Mouse (Mus musculus): ENCODE measurements at regions not wholly inside any gene's neighbourhood (a gene's known extent, or its start where the extent isn't known, plus 50 kb on each side); places are given as distances from the start of the nearest gene placed in this dataset.

DNA sequence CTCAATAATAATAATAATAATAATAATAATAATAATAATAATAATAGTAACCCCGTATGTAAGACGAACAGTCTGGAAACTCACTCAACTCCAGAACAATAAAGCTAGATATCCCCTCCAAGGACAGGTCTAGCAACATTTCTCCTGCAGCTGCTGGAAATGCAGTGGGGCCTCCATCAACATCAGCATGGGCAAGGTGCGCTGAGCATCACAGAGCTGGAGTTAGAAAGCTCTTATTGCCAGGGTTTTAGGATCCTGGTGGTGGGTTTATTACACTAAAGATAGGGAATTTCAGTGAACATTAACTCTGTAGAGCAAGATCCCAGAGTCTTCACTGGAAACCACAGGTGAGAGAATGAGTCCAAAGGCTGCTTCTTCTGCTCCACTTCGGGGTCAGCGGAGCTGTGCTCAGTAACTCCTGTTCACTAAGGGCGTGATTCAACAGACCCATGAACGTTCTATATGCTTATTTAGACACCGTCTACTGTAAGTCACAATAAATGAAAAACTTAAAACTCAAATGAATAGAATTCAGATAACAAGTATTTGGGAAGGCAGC is 64.6 kb upstream of the Ube2e1 start:
- no peak for ATAC-seq (replicated peaks; ENCODE audit: poor library complexity)

DNA sequence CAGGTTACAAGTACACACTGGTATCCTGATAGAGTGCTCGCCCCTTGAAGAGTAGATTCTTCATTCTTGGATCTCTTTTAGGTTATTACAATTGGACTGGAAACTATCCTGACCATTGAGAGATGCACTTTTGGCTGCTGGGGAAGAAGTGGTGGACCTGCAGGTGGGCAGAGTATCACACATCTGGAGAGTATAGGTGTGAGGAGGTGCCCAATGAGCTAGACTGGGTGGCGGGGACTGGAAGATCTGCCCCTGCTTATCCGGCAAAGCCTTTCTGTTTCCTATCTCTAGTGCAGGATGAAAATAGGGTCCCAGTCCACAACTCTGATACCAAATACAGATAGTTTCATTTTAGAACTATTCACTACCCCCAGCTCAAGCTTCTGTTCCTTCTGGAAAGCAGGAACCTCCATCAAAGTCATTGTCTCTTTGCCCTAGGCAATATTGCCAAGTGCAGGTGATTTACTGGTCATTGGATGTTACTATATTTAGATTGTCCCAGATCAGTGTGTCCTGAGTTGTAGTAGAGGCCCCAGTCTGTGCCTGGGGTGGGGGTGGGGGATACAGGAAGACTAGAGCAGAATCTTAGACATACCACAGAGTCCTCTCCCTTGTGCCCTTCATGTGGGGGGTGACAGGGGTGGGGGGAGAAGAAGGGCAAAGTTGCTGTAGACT is 62.5 kb upstream of the Ube2e1 start:
- no peak for ATAC-seq (replicated peaks; ENCODE audit: poor library complexity)

DNA sequence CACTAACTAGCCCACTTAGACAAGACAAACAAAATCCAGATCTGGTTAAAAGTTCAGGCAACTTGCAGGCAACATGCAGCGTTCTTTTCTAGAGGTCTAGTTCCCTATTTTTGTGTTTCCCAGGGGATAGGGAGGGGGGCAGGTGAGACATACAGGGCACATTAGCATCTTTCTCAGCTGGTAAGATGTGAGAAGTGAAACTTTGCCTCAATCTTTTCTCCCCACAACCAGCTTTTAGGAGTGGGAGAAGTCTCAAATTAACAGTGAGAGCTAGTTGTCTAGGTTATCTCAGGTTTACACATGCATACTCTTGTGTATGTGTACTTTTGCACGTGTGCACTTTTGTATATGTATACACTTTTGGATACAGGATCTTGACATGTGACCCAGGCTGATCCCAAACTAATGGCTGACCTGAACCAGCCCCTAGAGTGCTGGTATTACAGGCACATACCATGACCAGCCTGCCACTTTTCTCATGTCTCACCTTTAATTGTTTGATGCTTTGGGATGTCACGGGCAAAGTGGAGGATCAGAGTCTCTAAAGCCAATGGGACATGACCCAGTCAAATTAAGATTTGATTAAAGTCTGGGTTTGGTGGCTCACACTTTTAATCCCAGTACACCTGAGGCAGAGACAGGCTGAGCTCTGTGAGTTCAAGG is 60.3 kb upstream of the Ube2e1 start:
- no peak for ATAC-seq (replicated peaks; ENCODE audit: poor library complexity)

DNA sequence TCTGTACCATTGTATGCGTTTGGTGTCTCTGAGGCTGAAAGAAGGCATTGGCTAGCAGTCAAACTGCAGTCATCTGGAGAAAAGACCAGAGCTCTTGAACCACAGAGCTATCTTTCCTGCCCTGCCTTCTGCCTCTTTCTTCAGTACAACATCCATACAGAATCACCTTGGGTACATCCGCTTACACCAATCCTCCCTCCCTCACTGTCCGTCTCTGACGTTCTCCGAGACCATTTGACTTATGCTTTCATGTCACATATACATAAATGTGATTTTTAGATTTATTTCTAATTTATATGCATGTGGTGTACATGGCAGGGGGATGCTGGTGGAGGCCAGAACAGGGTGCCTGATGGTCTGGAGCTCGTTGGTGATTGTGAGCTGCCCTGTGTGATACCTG is 57.7 kb upstream of the Ube2e1 start:
- ATAC-seq (replicated peaks; ENCODE audit: poor library complexity), result no peak

DNA sequence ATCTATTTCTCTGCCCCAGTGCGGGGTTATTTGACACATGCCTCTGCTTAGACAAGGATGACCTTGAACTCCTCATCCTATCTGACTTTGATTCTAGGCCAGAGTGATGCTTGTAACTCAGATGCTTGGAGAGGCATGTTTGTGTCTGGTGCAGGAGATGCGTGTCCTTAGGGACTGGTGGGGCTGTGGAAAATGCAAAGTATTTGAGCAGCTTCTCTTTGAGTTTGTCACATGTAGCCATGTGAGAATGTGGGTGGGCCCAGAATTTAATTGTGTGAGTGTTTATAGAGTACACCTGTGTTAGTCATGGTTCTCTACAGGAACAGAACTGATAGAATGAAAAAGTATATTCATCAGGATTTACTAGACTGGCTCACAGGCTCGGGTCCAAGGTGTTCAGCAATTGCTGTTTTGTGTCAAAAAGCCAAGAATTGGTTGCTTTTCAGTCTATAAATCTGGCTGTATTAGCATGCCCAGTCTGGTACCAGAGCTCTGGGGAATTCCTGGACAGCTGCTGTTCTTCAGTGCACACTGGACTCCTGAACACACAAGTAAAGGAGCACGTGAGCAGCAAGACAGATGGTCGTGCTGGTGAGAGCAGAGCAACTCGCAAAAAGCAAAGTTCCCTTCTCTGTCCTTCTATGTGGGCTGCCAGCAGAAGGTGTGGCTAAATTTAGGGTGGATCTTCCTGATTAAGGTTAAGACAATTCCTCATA is 54.5 kb upstream of the Ube2e1 start:
- ATAC-seq (replicated peaks; ENCODE audit: poor library complexity), result no peak

Measured in megakaryocyte progenitor cell, adult 5-6 weeks (primary cell).